Mouse (Mus musculus) thymus, adult 2 months (tissue): ENCODE results near the gene Man1a. TPM values are rescaled to one million over a fixed set of nuclear protein-coding genes. Genes with fewer than 3 reads are reported as not detected.

ENCODE experiments used
- DNase-seq: peaks from one replicate; pipeline ENCODE4 v3.0.0; 2021
- H3K27ac ChIP-seq: fragments of 200-500 bp; 2 replicates; pipeline ENCODE4 v1.5.1; 2012; ENCODE audit warnings: low read length, control low read depth; ENCODE audit not compliant: control insufficient read depth, insufficient read depth
- H3K27me3 ChIP-seq: fragments of 200-500 bp; 2 replicates; pipeline ENCODE4 v1.6.1; 2012; ENCODE audit warnings: mild to moderate bottlenecking, low read length, moderate library complexity, mixed read lengths; ENCODE audit not compliant: control insufficient read depth, insufficient read depth
- H3K36me3 ChIP-seq: fragments of 200-500 bp; 2 replicates; pipeline ENCODE4 v1.6.1; 2012; ENCODE audit warnings: mild to moderate bottlenecking, low read length, moderate library complexity; ENCODE audit not compliant: control insufficient read depth, insufficient read depth
- H3K4me1 ChIP-seq: fragments of 200-500 bp; replicated peaks from 2 replicates; pipeline ENCODE4 v1.6.1; 2012; ENCODE audit warnings: low read length; ENCODE audit not compliant: control insufficient read depth, insufficient read depth
- H3K4me3 ChIP-seq: fragments of 200-500 bp; 2 replicates; pipeline ENCODE4 v1.5.1; 2012; ENCODE audit warnings: mild to moderate bottlenecking, low read length, control low read depth, moderate library complexity; ENCODE audit not compliant: control insufficient read depth, insufficient read depth
- CTCF ChIP-seq: fragments of 200-500 bp; IDR thresholded peaks from 2 replicates; pipeline ENCODE4 v1.5.1; 2012; ENCODE audit warnings: mild to moderate bottlenecking, control low read depth, low read length, moderate library complexity, borderline replicate concordance; ENCODE audit not compliant: control insufficient read depth, poor library complexity, insufficient read depth; ENCODE audit errors: extremely low read depth
- POLR2A ChIP-seq: fragments of 200-500 bp; IDR thresholded peaks from 2 replicates; pipeline ENCODE4 v1.6.1; 2012; ENCODE audit warnings: mild to moderate bottlenecking, low read length, control low read depth, moderate library complexity; ENCODE audit not compliant: control insufficient read depth, poor library complexity, insufficient read depth; ENCODE audit errors: extremely low read depth
- WGBS: fragments of 180-500 bp; shearing (Covaris S2); methylation state at CpG from one replicate; pipeline ENCODE4 v1.1.7; 2018; 5-methylcytosine and 5-hydroxymethylcytosine counted together
- polyA plus RNA-seq: library from polyadenylated mRNA; depleted of rRNA; stranded (reverse); fragments of >200 nt; gene quantifications from 2 replicates; pipeline ENCODE4 v1.2.3, GENCODE M21; 2012

The Man1a gene
- polyA plus RNA-seq, 1 experiment: 26.5 TPM

GRCm38 (mm10) chr10:54092081-54092480, 15.7 kb upstream of the Man1a start:
- Histone ChIP-seq H3K36me3 (no peaks in the 10 kb centered on the region), H3K27me3 (no peaks in the 10 kb centered on the region), H3K4me1 (no peaks in the 10 kb centered on the region), H3K27ac (no peak overlapping the region), H3K4me3 (no peak overlapping the region)
- TF ChIP-seq POLR2A: no peak
- no peak for TF ChIP-seq CTCF
- DNase-seq: no peak

DNA sequence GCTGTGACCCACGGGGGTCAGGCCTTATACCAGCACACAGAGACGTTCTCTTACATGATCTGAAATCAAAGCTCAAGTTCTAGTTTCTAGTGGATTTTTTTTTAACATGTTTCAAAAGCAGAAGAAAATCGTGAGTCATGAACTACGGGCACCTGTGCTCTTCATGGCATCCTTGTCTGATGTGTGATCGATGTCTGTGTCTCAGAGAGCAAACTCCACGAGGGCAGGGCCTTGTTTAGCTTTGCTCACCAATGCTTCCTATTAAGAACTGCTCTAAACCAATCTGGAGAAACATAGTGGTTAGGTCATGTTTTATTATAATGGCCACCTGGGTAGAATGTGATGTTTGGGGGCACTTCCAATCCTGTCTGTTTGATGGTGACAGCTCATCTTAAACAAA, 13.5 kb upstream of the Man1a start:
- no peak for TF ChIP-seq POLR2A
- H3K4me1 ChIP-seq: no peaks in the 10 kb centered on the region
- no peak overlapping the region for H3K27ac ChIP-seq
- H3K27me3 ChIP-seq: no peaks in the 10 kb centered on the region
- no peak overlapping the region for H3K4me3 ChIP-seq
- no peaks in the 10 kb centered on the region for H3K36me3 ChIP-seq
- WGBS: 91% methylated on average over 6 of the region's 6 CpGs
- DNase-seq: no peak

DNA sequence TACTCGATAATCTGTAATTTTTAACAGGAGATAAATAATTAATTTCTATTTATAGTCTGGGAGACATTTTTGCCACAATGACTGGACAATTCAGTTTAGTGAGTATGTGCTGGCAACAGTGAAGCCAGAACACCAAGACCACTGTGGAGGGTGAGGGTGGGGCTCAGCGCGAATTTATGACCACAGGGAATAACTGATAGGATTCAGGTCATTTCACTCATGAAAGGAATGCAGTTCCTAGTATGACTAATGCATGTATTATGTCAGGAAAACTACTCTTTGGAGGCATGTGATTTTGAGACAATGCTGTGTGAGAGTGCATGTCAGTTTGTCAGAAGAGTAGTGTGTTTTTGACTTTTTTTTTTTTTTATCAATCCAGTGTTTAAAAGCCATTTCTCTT, 10.9 kb upstream of the Man1a start:
- no peak for DNase-seq
- TF ChIP-seq CTCF (no peak), POLR2A (no peak)
- no peak overlapping the region for H3K27ac ChIP-seq
- no peaks in the 10 kb centered on the region for H3K27me3 ChIP-seq
- H3K4me3 ChIP-seq: no peak overlapping the region
- no peaks in the 10 kb centered on the region for H3K36me3 ChIP-seq
- 93% methylated on average over 3 of the region's 3 CpGs for WGBS
- H3K4me1 ChIP-seq: no peaks in the 10 kb centered on the region

DNA sequence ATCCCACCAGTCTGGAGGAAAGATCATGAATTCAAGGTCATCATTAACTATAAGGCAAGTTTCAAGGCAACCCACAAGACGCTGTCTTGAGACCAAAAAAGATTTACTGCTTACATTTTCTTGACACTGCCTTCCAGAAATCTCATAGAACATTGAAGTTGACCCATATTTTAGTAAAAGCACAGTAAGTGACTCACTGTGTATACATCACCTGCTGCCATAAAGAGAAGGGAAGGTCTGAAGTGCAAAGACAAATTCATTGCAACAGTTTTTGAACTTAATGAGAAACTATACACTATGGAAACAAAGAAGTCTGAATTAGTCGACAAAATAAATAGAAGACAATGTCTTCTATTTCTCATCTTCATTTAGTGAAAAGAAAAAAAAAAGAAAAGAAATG, 8.7 kb upstream of the Man1a start:
- H3K27ac ChIP-seq: no peak overlapping the region
- 91% methylated on average over 2 of the region's 2 CpGs for WGBS
- TF ChIP-seq POLR2A: no peak
- TF ChIP-seq CTCF: no peak
- no peaks in the 10 kb centered on the region for H3K27me3 ChIP-seq
- no peaks in the 10 kb centered on the region for H3K4me1 ChIP-seq
- H3K36me3 ChIP-seq: no peaks in the 10 kb centered on the region
- H3K4me3 ChIP-seq: no peak overlapping the region
- DNase-seq: no peak

DNA sequence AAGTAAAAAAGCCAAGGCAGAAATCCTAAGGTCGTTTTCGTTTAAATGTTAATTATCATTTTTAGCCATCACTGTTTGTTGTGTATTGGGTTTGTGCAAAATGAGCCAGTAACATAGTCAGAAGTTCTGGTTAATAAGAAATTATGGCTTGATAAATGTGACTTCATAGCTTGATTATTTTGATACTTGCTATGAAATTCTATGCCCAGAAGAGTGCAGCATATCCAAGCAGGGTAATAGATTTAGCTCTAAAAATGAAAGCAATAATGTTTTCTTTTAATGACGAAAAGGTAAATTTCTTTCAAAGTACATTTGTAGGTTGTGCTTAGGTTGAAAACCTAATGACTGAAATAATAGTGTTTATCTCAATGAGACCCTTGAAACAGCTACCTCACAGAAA, 596 bp upstream of the Man1a start:
- H3K4me3 ChIP-seq: no peak overlapping the region
- 20% methylated on average over 3 of the region's 3 CpGs for WGBS
- H3K4me1 ChIP-seq: peaks cover 18% of the 10 kb centered on the region

DNA sequence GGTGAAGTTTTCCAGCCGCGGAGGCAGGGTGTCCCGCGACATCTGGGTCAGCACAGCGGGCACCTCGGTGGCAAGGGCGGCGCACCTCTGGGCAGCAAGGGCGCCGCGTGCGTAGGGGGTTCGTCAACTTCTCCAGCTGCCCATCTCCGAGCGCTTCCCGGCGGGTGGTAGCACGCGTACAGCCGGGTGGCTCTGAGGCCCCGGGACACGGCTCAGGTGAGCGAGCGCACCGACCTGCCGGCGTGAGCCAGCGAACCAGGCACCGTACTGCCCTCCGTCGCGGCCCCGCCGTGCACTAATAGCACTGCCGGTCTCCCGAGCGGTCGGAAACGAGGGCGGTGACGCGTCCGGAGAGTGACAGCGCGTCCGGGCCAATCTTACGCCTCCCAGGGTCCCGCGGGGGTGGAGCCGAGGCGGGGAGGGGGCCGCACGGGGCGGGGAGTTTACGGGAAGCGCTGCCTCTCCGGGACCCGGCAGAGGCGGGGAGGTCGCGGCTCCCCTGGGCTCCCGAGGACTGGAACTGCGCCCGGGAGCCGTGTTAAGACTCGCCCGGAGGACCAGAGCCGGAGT, 883 bp downstream of the Man1a start:
- no peaks in the 10 kb centered on the region for H3K27me3 ChIP-seq
- peak overlapping the region; percentile 3; the same call in 1 of the 2 replicates for H3K27ac ChIP-seq
- peak; percentile 99 for DNase-seq
- H3K4me1 ChIP-seq: peaks cover 18% of the 10 kb centered on the region
- TF ChIP-seq POLR2A (peak; percentile 99), CTCF (no peak)
- WGBS: under 1% methylated on average over 68 of the region's 68 CpGs
- peak overlapping the region; percentile 82 for H3K4me3 ChIP-seq
- no peaks in the 10 kb centered on the region for H3K36me3 ChIP-seq

More for the DNA sequence above, 596 bp upstream of the Man1a start:
- no peak for DNase-seq
- TF ChIP-seq CTCF (no peak), POLR2A (no peak)
- Histone ChIP-seq H3K27ac (no peak overlapping the region), H3K36me3 (no peaks in the 10 kb centered on the region), H3K27me3 (no peaks in the 10 kb centered on the region)

DNA sequence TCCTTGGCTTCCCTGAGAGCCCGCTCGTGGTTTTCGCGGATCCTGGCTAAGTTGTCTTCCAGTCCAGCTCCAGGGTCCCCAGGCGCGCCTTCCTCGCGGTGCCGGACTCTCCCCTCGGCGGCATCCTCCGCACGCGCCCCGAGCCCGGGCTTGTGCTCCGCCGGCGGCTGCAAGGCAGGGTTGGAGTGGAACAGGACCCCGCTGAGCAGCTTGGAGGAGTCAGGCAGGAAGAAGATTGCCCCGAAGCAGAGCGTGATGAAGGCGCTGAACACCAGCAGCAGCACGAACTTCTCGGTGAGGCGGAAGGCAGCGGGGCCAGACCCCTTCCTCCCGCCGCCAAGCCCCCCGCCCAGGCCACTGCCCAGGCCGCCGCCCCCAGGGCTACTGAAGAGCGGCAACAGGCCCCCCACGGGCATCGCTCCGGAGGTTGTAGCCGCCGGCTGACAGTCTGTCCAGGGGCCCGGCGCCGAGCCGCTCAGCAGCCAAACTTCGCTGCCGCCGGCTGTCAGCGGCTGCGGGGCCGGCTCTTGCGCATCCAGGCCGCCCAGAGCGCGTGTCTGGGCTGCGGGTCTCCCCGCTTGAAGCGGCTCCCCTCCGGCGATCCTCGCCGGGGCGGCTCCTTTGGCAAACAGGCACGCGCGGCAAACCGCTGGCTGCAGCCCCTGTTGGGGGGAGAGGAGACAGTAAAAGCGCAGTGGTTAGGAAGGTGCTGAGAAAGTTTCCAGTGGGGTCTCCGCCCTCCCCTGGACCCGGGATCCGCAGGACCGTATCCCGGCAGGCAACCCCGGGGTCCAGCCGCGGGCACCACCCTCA, 1.6 kb downstream of the Man1a start:
- Histone ChIP-seq H3K4me3 (peak overlapping the region; percentile 82), H3K4me1 (peaks cover 20% of the 10 kb centered on the region), H3K27me3 (no peaks in the 10 kb centered on the region), H3K27ac (peak overlapping the region; percentile 54), H3K36me3 (peaks cover 4% of the 10 kb centered on the region; the same call in 1 of the 2 replicates)
- no peak for TF ChIP-seq POLR2A
- under 1% methylated on average over 73 of the region's 73 CpGs for WGBS
- peak; percentile 68 for DNase-seq
